Mouse (Mus musculus) small intestine, adult 2 months (tissue): ENCODE measurements around the gene Asap2.
"Not testable (repeated sequence)": the region's sequence is repeated elsewhere in the genome, so short reads cannot be mapped to it uniquely, and the experiment has no call there.

ENCODE experiments used
- CTCF ChIP-seq: fragments of 200-500 bp; IDR thresholded peaks from 2 replicates; pipeline ENCODE4 v1.5.1; 2012; ENCODE audit warnings: low read depth, mild to moderate bottlenecking, control low read depth, inconsistent platforms, low read length, moderate library complexity, mixed read lengths; ENCODE audit not compliant: insufficient replicate concordance, insufficient read length; ENCODE audit errors: extremely low read depth
- POLR2A ChIP-seq: fragments of 200-500 bp; IDR thresholded peaks from 2 replicates; pipeline ENCODE4 v1.6.1; 2012; ENCODE audit warnings: low read depth, mild to moderate bottlenecking, control low read depth, inconsistent platforms, low read length, moderate library complexity

GRCm38 (mm10) chr12:21111116-21111475 is 120.8 kb downstream of the Asap2 start:
- peak; percentile 65; the same call in 1 of the 2 replicates for TF ChIP-seq CTCF
- TF ChIP-seq POLR2A = not testable (repeated sequence)
